Mouse (Mus musculus): ENCODE results near the gene Atp8b2. TPM values are rescaled to one million over a fixed set of nuclear protein-coding genes. Genes with fewer than 3 reads are reported as not detected.
A peak's percentile ranks its signal among the peaks of the same experiment; 100 is the strongest.

Gene Atp8b2
- 88.4 and 110 TPM in 2 replicates for polyA plus RNA-seq (2012; rRNA removed)
- polyA plus RNA-seq (2014; fragmentation: Nextera tagmentation; extraction: Ambion mirVana): 20.5 and 24.6 TPM in 2 replicates

GRCm38 (mm10) chr3:89963221-89963763, at the start of gene Atp8b2:
Gene Atp8b2 (minus strand): TSS chr3:89963508.
- DNase-seq (ENCODE audit: low spot score) (peak; percentile 86), ATAC-seq (ENCODE audit: low FRiP score, low read depth) (peak; percentile 77)
- under 1% methylated on average over 16 of the region's 35 CpGs for whole genome bisulfite sequencing
- peak; percentile 73; the same call in 1 of the 2 replicates for TF ChIP-seq POLR2A (IDR thresholded peaks at IDR 0.05; ENCODE audit: borderline replicate concordance, extremely low read depth, insufficient read depth, insufficient read length)
- H3K27ac ChIP-seq (replicated peaks; ENCODE audit: low read depth, low read length): peak within 1 kb of the TSS; percentile 90
- peaks cover 25% of the 10 kb centered on the region for H3K4me1 ChIP-seq (ENCODE audit: control insufficient read depth, insufficient read depth, low read length)
- H3K36me3 ChIP-seq (ENCODE audit: control insufficient read depth, insufficient read depth, low read length): peaks cover 11% of the 10 kb centered on the region
- H3K4me3 ChIP-seq (replicated peaks; ENCODE audit: low read length): peak within 1 kb of the TSS; percentile 86
- peak within 1 kb of the TSS; percentile 94 for H3K9ac ChIP-seq (ENCODE audit: low read depth, low read length, severe bottlenecking)
- no peaks in the 10 kb centered on the region for H3K9me3 ChIP-seq (ENCODE audit: control insufficient read depth, low read length)
- H3K27me3 ChIP-seq (ENCODE audit: control insufficient read depth, insufficient read depth, low read length): no peaks in the 10 kb centered on the region
- H3K4me2 ChIP-seq (replicated peaks; ENCODE audit: low read depth, low read length, severe bottlenecking): peak within 1 kb of the TSS; percentile 98

GRCm38 (mm10) chr3:90010291-90010690, 47.0 kb upstream of the Atp8b2 start:
- ATAC-seq (ENCODE audit: low FRiP score, low read depth): no peak
- H3K36me3 ChIP-seq (ENCODE audit: control insufficient read depth, insufficient read depth, low read length): peaks cover 98% of the 10 kb centered on the region
- 78% methylated on average over 2 of the region's 2 CpGs for WGBS

GRCm38 (mm10) chr3:90004091-90004796, 40.9 kb upstream of the Atp8b2 start:
- ATAC-seq (ENCODE audit: low FRiP score, low read depth): no peak
- no peaks in the 10 kb centered on the region for H3K9me3 ChIP-seq (ENCODE audit: control insufficient read depth, low read length)
- H3K4me3 ChIP-seq (replicated peaks; ENCODE audit: low read length): no peak overlapping the region
- H3K9ac ChIP-seq (ENCODE audit: low read depth, low read length, severe bottlenecking): no peak overlapping the region
- H3K36me3 ChIP-seq (ENCODE audit: control insufficient read depth, insufficient read depth, low read length): peaks cover 93% of the 10 kb centered on the region
- H3K27me3 ChIP-seq (ENCODE audit: control insufficient read depth, insufficient read depth, low read length): no peaks in the 10 kb centered on the region
- no peak for TF ChIP-seq POLR2A (IDR thresholded peaks at IDR 0.05; ENCODE audit: borderline replicate concordance, extremely low read depth, insufficient read depth, insufficient read length)
- peaks cover 8% of the 10 kb centered on the region for H3K4me1 ChIP-seq (ENCODE audit: control insufficient read depth, insufficient read depth, low read length)
- DNase-seq (ENCODE audit: low spot score): no peak
- H3K27ac ChIP-seq (replicated peaks; ENCODE audit: low read depth, low read length): no peak overlapping the region
- 39% methylated on average over 3 of the region's 3 CpGs for WGBS
- no peak overlapping the region for H3K4me2 ChIP-seq (replicated peaks; ENCODE audit: low read depth, low read length, severe bottlenecking)

More at GRCm38 (mm10) chr3:90010291-90010690, 47.0 kb upstream of the Atp8b2 start:
- Histone ChIP-seq H3K9ac (ENCODE audit: low read depth, low read length, severe bottlenecking) (no peak overlapping the region), H3K4me1 (ENCODE audit: control insufficient read depth, insufficient read depth, low read length) (no peaks in the 10 kb centered on the region), H3K9me3 (ENCODE audit: control insufficient read depth, low read length) (no peaks in the 10 kb centered on the region), H3K4me2 (replicated peaks; ENCODE audit: low read depth, low read length, severe bottlenecking) (no peak overlapping the region), H3K4me3 (replicated peaks; ENCODE audit: low read length) (no peak overlapping the region), H3K27ac (replicated peaks; ENCODE audit: low read depth, low read length) (no peak overlapping the region), H3K27me3 (ENCODE audit: control insufficient read depth, insufficient read depth, low read length) (no peaks in the 10 kb centered on the region)
- no peak for DNase-seq (ENCODE audit: low spot score)
- no peak for TF ChIP-seq POLR2A (IDR thresholded peaks at IDR 0.05; ENCODE audit: borderline replicate concordance, extremely low read depth, insufficient read depth, insufficient read length)

GRCm38 (mm10) chr3:89999830-90000229, 36.5 kb upstream of the Atp8b2 start:
- Histone ChIP-seq H3K4me2 (replicated peaks; ENCODE audit: low read depth, low read length, severe bottlenecking) (peak overlapping the region; percentile 58), H3K4me1 (ENCODE audit: control insufficient read depth, insufficient read depth, low read length) (peaks cover 12% of the 10 kb centered on the region), H3K9ac (ENCODE audit: low read depth, low read length, severe bottlenecking) (peak overlapping the region; percentile 78; the same call in 1 of the 2 replicates), H3K27me3 (ENCODE audit: control insufficient read depth, insufficient read depth, low read length) (no peaks in the 10 kb centered on the region), H3K36me3 (ENCODE audit: control insufficient read depth, insufficient read depth, low read length) (peaks cover 68% of the 10 kb centered on the region), H3K27ac (replicated peaks; ENCODE audit: low read depth, low read length) (peak overlapping the region; percentile 94), H3K9me3 (ENCODE audit: control insufficient read depth, low read length) (no peaks in the 10 kb centered on the region), H3K4me3 (replicated peaks; ENCODE audit: low read length) (peak overlapping the region; percentile 79; the same call in 1 of the 2 replicates)
- no peak for TF ChIP-seq POLR2A (IDR thresholded peaks at IDR 0.05; ENCODE audit: borderline replicate concordance, extremely low read depth, insufficient read depth, insufficient read length)
- WGBS: 74% methylated on average over 4 of the region's 4 CpGs
- ATAC-seq (ENCODE audit: low FRiP score, low read depth): no peak
- DNase-seq (ENCODE audit: low spot score): no peak

- WGBS: 6% methylated on average over 8 of the region's 8 CpGs
- H3K9ac ChIP-seq (ENCODE audit: low read depth, low read length, severe bottlenecking): peak overlapping the region; percentile 78
- peak overlapping the region; percentile 58 for H3K4me2 ChIP-seq (replicated peaks; ENCODE audit: low read depth, low read length, severe bottlenecking)
- ATAC-seq (ENCODE audit: low FRiP score, low read depth) (peak; percentile 79), DNase-seq (ENCODE audit: low spot score) (no peak)
- no peaks in the 10 kb centered on the region for H3K27me3 ChIP-seq (ENCODE audit: control insufficient read depth, insufficient read depth, low read length)
- peak overlapping the region; percentile 94 for H3K27ac ChIP-seq (replicated peaks; ENCODE audit: low read depth, low read length)
- H3K36me3 ChIP-seq (ENCODE audit: control insufficient read depth, insufficient read depth, low read length): peaks cover 66% of the 10 kb centered on the region
- no peaks in the 10 kb centered on the region for H3K9me3 ChIP-seq (ENCODE audit: control insufficient read depth, low read length)
- H3K4me3 ChIP-seq (replicated peaks; ENCODE audit: low read length): peak overlapping the region; percentile 79
- TF ChIP-seq POLR2A (IDR thresholded peaks at IDR 0.05; ENCODE audit: borderline replicate concordance, extremely low read depth, insufficient read depth, insufficient read length): no peak
- H3K4me1 ChIP-seq (ENCODE audit: control insufficient read depth, insufficient read depth, low read length): peaks cover 12% of the 10 kb centered on the region
Observed at GRCm38 (mm10) chr3:89999090-89999489, 35.8 kb upstream of the Atp8b2 start.
